Mouse (Mus musculus) forebrain, embryonic 13.5 days (tissue): ENCODE measurements around the gene Vps37c. TPM values are rescaled to one million over a fixed set of nuclear protein-coding genes. Genes with fewer than 3 reads are reported as not detected.

Experiments used
- ATAC-seq: fragments of 200-750 bp; cut with Nextera tagmentation; 2 replicates; pipeline ENCODE4 v1.8.0; 2017
- H3K27ac ChIP-seq: fragments of 300-500 bp; sonication (generic); 2 replicates; pipeline ENCODE4 v1.5.1; 2015; ENCODE audit warnings: inconsistent platforms, mild to moderate bottlenecking, moderate library complexity
- H3K27me3 ChIP-seq: fragments of 300-500 bp; sonication (generic); 2 replicates; pipeline ENCODE4 v1.6.1; 2015; ENCODE audit warnings: mild to moderate bottlenecking, inconsistent platforms
- H3K36me3 ChIP-seq: fragments of 300-500 bp; sonication (generic); 2 replicates; pipeline ENCODE4 v1.6.1; 2015; ENCODE audit warnings: mild to moderate bottlenecking, inconsistent platforms; ENCODE audit not compliant: poor library complexity, severe bottlenecking
- H3K4me1 ChIP-seq: fragments of 300-500 bp; sonication (generic); 2 replicates; pipeline ENCODE4 v1.6.1; 2015; ENCODE audit warnings: inconsistent platforms
- H3K4me2 ChIP-seq: fragments of 300-500 bp; sonication (generic); 2 replicates; pipeline ENCODE4 v1.6.1; 2015; ENCODE audit warnings: inconsistent platforms, mild to moderate bottlenecking, moderate library complexity
- H3K4me3 ChIP-seq: fragments of 300-500 bp; sonication (generic); 2 replicates; pipeline ENCODE4 v1.5.1; 2015; ENCODE audit warnings: mild to moderate bottlenecking, inconsistent platforms
- H3K9ac ChIP-seq: fragments of 300-500 bp; sonication (generic); 2 replicates; pipeline ENCODE4 v1.6.1; 2015; ENCODE audit warnings: mild to moderate bottlenecking, inconsistent platforms
- H3K9me3 ChIP-seq: fragments of 300-500 bp; sonication (generic); replicated peaks from 2 replicates; pipeline ENCODE4 v1.6.1; 2016; ENCODE audit warnings: inconsistent platforms
- WGBS: fragments of 180-500 bp; shearing (Covaris S2); methylation state at CpG from one replicate; pipeline ENCODE4 v1.1.7; 2015; 5-methylcytosine and 5-hydroxymethylcytosine counted together
- polyA plus RNA-seq: library from polyadenylated mRNA; unstranded; fragments of >200 nt; fragmentation: Nextera tagmentation; extraction: Ambion mirVana; gene quantifications from 2 replicates; pipeline ENCODE4 v1.2.1, GENCODE M21; 2015

The Vps37c gene
- polyA plus RNA-seq, 1 experiment from 2014 or later: 32.1 TPM

- ATAC-seq: no peak
- 88% methylated on average over 3 of the region's 3 CpGs for WGBS
These were observed 46.5 kb downstream of the Vps37c start for GRCm38 (mm10) chr19:10735061-10735460.

GRCm38 (mm10) chr19:10735861-10736260 is 47.3 kb downstream of the Vps37c start:
- Histone ChIP-seq H3K4me2 (no peak overlapping the region), H3K27me3 (no peaks in the 10 kb centered on the region), H3K4me3 (no peak overlapping the region), H3K9ac (no peak overlapping the region), H3K36me3 (no peaks in the 10 kb centered on the region), H3K9me3 (no peaks in the 10 kb centered on the region), H3K4me1 (no peaks in the 10 kb centered on the region), H3K27ac (no peak overlapping the region)
- 98% methylated on average over 7 of the region's 7 CpGs for WGBS
- no peak for ATAC-seq

More at GRCm38 (mm10) chr19:10735061-10735460, 46.5 kb downstream of the Vps37c start:
- no peak overlapping the region for H3K4me2 ChIP-seq
- no peaks in the 10 kb centered on the region for H3K9me3 ChIP-seq
- H3K4me3 ChIP-seq: no peak overlapping the region
- no peaks in the 10 kb centered on the region for H3K4me1 ChIP-seq
- H3K36me3 ChIP-seq: no peaks in the 10 kb centered on the region
- H3K27me3 ChIP-seq: no peaks in the 10 kb centered on the region
- H3K27ac ChIP-seq: no peak overlapping the region
- no peak overlapping the region for H3K9ac ChIP-seq

DNA sequence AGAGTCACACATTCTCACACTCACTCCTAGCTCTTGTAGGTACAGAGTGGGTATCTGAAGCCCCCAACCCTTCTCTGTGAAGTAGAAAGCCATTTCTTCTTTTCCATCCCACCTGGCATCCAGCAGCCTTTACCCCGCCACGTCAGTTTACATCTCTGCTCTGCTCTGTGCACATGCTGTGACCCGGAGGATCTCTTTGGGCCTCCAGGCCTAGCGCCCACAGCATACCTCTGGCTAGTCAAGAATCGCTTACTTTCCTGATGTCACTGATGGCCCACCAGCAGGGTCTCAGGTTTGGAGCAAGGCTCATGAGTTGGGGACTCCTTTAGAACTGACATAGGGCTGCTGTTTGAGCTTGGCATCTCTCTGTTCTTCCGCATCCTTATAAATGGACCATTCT is 49.5 kb downstream of the Vps37c start:
- H3K9me3 ChIP-seq: no peaks in the 10 kb centered on the region
- ATAC-seq: no peak
- no peak overlapping the region for H3K4me3 ChIP-seq
- H3K27me3 ChIP-seq: no peaks in the 10 kb centered on the region
- no peaks in the 10 kb centered on the region for H3K4me1 ChIP-seq
- 89% methylated on average over 6 of the region's 6 CpGs for WGBS
- H3K9ac ChIP-seq: no peak overlapping the region
- H3K4me2 ChIP-seq: no peak overlapping the region
- no peaks in the 10 kb centered on the region for H3K36me3 ChIP-seq
- H3K27ac ChIP-seq: no peak overlapping the region

DNA sequence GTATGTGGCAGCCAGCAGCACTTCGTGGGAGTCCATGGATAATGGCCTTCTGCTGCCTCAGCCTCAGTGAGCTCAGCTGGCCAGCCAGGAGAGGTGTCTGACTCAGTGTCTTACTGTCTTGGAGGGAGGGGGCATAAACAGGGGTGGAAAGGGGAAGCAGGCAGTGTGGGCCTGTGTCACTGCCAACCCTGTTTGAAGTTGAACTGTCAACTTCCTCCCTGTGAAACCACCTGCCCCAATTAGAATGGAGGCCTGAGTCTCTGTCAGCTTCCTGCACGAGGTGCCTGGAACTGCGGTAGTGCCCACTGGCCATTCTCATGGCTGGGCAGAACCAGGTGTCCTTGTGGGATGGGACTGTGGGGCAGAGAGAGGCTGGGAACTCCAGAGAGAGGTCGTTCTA is 50.3 kb downstream of the Vps37c start, which contains the start of gene Cd5:
TSS of gene Cd5 (minus strand) at position 192 of the 400 bp plus-strand sequence.
- H3K9me3 ChIP-seq: no peaks in the 10 kb centered on the region
- no peak within 1 kb of the TSS for H3K4me3 ChIP-seq
- 75% methylated on average over 4 of the region's 4 CpGs for WGBS
- H3K9ac ChIP-seq: no peak within 1 kb of the TSS
- H3K36me3 ChIP-seq: no peaks in the 10 kb centered on the region
- H3K4me2 ChIP-seq: no peak within 1 kb of the TSS
- no peaks in the 10 kb centered on the region for H3K27me3 ChIP-seq
- H3K4me1 ChIP-seq: no peaks in the 10 kb centered on the region
- no peak within 1 kb of the TSS for H3K27ac ChIP-seq
- no peak for ATAC-seq

DNA sequence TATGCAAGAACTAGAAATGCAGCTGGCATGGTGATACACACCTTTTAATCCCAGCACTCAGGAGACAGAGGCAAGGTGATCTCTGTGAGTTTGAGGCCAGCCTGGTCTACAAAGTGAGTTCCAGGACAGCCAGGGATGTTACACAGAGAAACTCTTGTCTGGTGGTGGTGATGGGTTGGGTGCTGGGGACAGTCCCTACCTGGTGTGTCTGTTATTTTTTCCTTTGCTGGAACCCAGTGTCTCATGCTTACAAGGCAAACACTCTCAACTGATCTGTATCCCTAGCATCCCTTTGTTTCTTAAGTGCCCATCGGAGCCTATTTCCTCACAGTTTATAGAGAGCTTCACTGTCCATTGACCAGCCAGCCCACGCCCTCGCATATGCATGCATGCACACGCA is 51.4 kb downstream of the Vps37c start:
- H3K36me3 ChIP-seq: no peaks in the 10 kb centered on the region
- H3K9me3 ChIP-seq: no peaks in the 10 kb centered on the region
- 93% methylated on average over 4 of the region's 4 CpGs for WGBS
- no peaks in the 10 kb centered on the region for H3K4me1 ChIP-seq
- no peak overlapping the region for H3K4me2 ChIP-seq
- no peak overlapping the region for H3K9ac ChIP-seq
- H3K4me3 ChIP-seq: no peak overlapping the region
- no peak overlapping the region for H3K27ac ChIP-seq
- no peak for ATAC-seq
- no peaks in the 10 kb centered on the region for H3K27me3 ChIP-seq

DNA sequence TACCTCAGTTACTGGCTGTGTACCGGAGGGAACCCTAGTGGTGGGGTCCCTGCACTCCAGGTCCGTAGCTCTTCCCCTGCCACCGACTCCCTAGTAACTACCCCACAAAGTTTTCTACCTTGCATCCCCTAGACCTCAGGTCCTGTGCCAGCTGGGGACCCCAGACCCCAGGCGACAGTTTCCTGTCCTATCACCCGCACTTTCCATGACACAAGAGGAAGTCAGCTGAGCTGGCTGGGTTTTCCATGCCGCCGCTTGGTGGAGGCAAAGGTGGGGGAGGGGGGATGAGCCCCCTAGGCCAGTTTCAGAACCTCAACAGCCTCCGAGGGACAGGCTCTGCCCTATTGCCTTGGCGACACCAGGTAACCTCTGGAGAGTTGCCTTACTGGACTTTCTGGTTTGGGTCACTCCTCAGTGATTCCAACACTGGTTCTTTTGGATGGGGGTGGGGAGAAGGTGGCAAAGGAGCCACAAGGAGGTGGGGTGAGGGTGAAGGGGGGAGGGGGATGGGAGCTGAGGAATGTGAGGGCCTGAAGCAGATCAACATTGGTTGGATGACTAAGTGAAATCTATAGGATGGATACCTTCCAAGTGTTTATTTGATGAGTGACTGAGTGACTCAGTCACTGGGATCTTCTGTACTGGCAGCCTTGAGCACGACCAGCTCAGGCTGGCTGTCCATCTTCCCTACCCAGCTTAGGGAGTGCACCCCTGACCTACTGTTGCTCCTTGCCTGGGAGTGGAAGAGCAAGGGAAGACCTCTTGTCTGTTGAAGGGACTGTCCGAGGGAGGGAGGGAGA is 52.3 kb downstream of the Vps37c start:
- H3K36me3 ChIP-seq: no peaks in the 10 kb centered on the region
- H3K9me3 ChIP-seq: no peaks in the 10 kb centered on the region
- H3K9ac ChIP-seq: no peak overlapping the region
- 51% methylated on average over 11 of the region's 11 CpGs for WGBS
- no peak overlapping the region for H3K4me2 ChIP-seq
- ATAC-seq: no peak
- no peak overlapping the region for H3K4me3 ChIP-seq
- H3K4me1 ChIP-seq: no peaks in the 10 kb centered on the region
- H3K27me3 ChIP-seq: no peaks in the 10 kb centered on the region
- no peak overlapping the region for H3K27ac ChIP-seq

- WGBS: 91% methylated on average over 6 of the region's 6 CpGs
- Histone ChIP-seq H3K36me3 (no peaks in the 10 kb centered on the region), H3K4me1 (no peaks in the 10 kb centered on the region), H3K27ac (no peak overlapping the region), H3K9me3 (no peaks in the 10 kb centered on the region), H3K4me3 (no peak overlapping the region), H3K27me3 (no peaks in the 10 kb centered on the region), H3K9ac (no peak overlapping the region), H3K4me2 (no peak overlapping the region)
- no peak for ATAC-seq
These were observed 53.6 kb downstream of the Vps37c start for GRCm38 (mm10) chr19:10742145-10742544.

GRCm38 (mm10) chr19:10742565-10742964 is 54.0 kb downstream of the Vps37c start:
- Histone ChIP-seq H3K4me2 (no peak overlapping the region), H3K27me3 (no peaks in the 10 kb centered on the region), H3K4me3 (no peak overlapping the region), H3K4me1 (no peaks in the 10 kb centered on the region), H3K36me3 (no peaks in the 10 kb centered on the region), H3K9ac (no peak overlapping the region), H3K9me3 (no peaks in the 10 kb centered on the region), H3K27ac (no peak overlapping the region)
- WGBS: 79% methylated on average over 3 of the region's 3 CpGs
- no peak for ATAC-seq

DNA sequence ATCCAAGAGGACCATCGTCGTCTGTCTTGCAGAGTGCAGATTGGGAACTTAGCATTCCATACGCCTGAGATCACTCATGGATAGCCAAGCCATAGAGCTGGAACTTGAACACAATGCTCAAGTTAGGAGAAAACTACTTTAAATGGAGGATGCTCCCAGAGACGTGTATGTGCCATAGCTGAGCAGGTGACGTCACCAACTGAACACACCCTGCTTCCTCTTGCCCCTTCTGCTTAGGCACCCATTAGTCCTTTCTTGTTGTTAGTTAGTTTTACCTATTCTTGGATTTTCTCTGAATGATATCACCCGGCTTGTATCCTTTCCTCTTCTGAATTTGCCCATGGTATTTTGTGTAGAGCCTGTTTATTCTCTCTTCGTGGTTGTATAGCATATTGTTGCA is 58.6 kb downstream of the Vps37c start:
- no peak overlapping the region for H3K27ac ChIP-seq
- H3K36me3 ChIP-seq: no peaks in the 10 kb centered on the region
- H3K4me2 ChIP-seq: no peak overlapping the region
- no peak overlapping the region for H3K9ac ChIP-seq
- no peaks in the 10 kb centered on the region for H3K9me3 ChIP-seq
- ATAC-seq: no peak
- H3K4me3 ChIP-seq: no peak overlapping the region
- no peaks in the 10 kb centered on the region for H3K27me3 ChIP-seq
- WGBS: 85% methylated on average over 7 of the region's 7 CpGs
- H3K4me1 ChIP-seq: no peaks in the 10 kb centered on the region

DNA sequence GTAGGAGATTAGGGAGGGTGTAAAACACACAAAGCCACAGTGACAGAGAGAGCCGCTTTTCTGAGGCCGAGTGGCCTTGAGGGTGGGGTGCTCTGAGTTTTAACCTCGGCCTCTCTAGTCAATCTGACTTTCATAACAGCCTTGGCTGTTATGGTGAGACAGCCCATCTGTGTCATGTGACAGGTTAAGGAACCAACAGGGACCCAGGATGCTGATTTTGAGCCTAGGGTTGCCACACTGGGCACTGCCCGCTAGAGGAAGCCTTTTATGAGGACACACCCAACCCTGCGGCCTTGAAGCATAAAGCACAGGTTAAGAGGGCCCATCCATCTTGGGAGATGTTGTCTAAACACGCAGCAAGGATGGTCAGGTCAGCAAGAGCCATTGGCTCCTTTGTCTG is 59.2 kb downstream of the Vps37c start:
- Histone ChIP-seq H3K27me3 (no peaks in the 10 kb centered on the region), H3K4me1 (no peaks in the 10 kb centered on the region), H3K4me3 (no peak overlapping the region), H3K27ac (no peak overlapping the region), H3K9ac (no peak overlapping the region), H3K36me3 (no peaks in the 10 kb centered on the region), H3K4me2 (no peak overlapping the region), H3K9me3 (no peaks in the 10 kb centered on the region)
- ATAC-seq: no peak
- 88% methylated on average over 6 of the region's 6 CpGs for WGBS

GRCm38 (mm10) chr19:10748401-10749102 is 60.0 kb downstream of the Vps37c start:
- 51% methylated on average over 11 of the region's 11 CpGs for WGBS
- Histone ChIP-seq H3K9ac (no peak overlapping the region), H3K36me3 (no peaks in the 10 kb centered on the region), H3K27me3 (no peaks in the 10 kb centered on the region), H3K9me3 (no peaks in the 10 kb centered on the region), H3K4me3 (no peak overlapping the region), H3K4me1 (no peaks in the 10 kb centered on the region), H3K27ac (no peak overlapping the region), H3K4me2 (no peak overlapping the region)
- ATAC-seq: no peak

GRCm38 (mm10) chr19:10749295-10749694 is 60.8 kb downstream of the Vps37c start:
- Histone ChIP-seq H3K9me3 (no peaks in the 10 kb centered on the region), H3K27me3 (no peaks in the 10 kb centered on the region), H3K4me1 (no peaks in the 10 kb centered on the region), H3K9ac (no peak overlapping the region), H3K27ac (no peak overlapping the region), H3K4me2 (no peak overlapping the region), H3K4me3 (no peak overlapping the region), H3K36me3 (no peaks in the 10 kb centered on the region)
- ATAC-seq: no peak
- 85% methylated on average over 6 of the region's 6 CpGs for WGBS
